Mouse (Mus musculus) heart, postnatal 25 days (tissue): Measurements from ENCODE around the gene Rbl1. TPM values are rescaled to one million over a fixed set of nuclear protein-coding genes. Genes with fewer than 3 reads are reported as not detected.
"Not testable (repeated sequence)": the region's sequence is repeated elsewhere in the genome, so short reads cannot be mapped to it uniquely, and the experiment has no call there.

Experiments used
- DNase-seq: peaks from one replicate; pipeline ENCODE4 v3.0.0; 2022; ENCODE audit warnings: low spot score
- intact Hi-C: fragments of 180-260 bp; cut with DNase I; formaldehyde crosslinking; loops from one replicate; pipeline ENCODE4 v1.15.1; 2025
- total RNA-seq, 2 experiments: library from RNA; stranded (reverse); gene quantifications; 2 replicates each; pipeline ENCODE4 v1.2.3; 2021

Rbl1 gene
- total RNA-seq, 2 experiments from 2014 or later, result 2.3 to 2.5 TPM

GRCm38 (mm10) chr2:157173555-157173954 is 30.8 kb downstream of the Rbl1 start:
- DNase-seq, result no peak
- intact Hi-C loops, result no loop called here

- no peak for DNase-seq
- intact Hi-C loops, result no loop called here
Observed at GRCm38 (mm10) chr2:157172984-157173383, 31.4 kb downstream of the Rbl1 start.

- no peak for DNase-seq
- intact Hi-C loops, result no loop called here
Observed at GRCm38 (mm10) chr2:157170626-157171025, 33.7 kb downstream of the Rbl1 start.

- intact Hi-C loops, result no loop called here
- no peak for DNase-seq
Observed at GRCm38 (mm10) chr2:157170166-157170565, 34.2 kb downstream of the Rbl1 start.

- intact Hi-C loops, result no loop called here
- no peak for DNase-seq
Observed at GRCm38 (mm10) chr2:157166371-157167080, 37.8 kb downstream of the Rbl1 start.

GRCm38 (mm10) chr2:157165312-157166224 is 38.8 kb downstream of the Rbl1 start:
- intact Hi-C loops, DNase-seq: not testable (repeated sequence)

- intact Hi-C loops, result no loop called here
- DNase-seq, result no peak
Observed at GRCm38 (mm10) chr2:157164101-157164500, 40.2 kb downstream of the Rbl1 start.

GRCm38 (mm10) chr2:157156079-157156478 is 48.3 kb downstream of the Rbl1 start:
- intact Hi-C loops, result no loop called here
- DNase-seq, result no peak

- intact Hi-C loops, result no loop called here
- DNase-seq, result no peak
Observed at GRCm38 (mm10) chr2:157153235-157153634, 51.1 kb downstream of the Rbl1 start.

- DNase-seq, result no peak
- intact Hi-C loops, result no loop called here
Observed at GRCm38 (mm10) chr2:157148417-157148816, 55.9 kb downstream of the Rbl1 start.

- intact Hi-C loops, result no loop called here
- no peak for DNase-seq
Observed at GRCm38 (mm10) chr2:157147397-157148020, 56.8 kb downstream of the Rbl1 start.

GRCm38 (mm10) chr2:157145173-157145572 is 59.2 kb downstream of the Rbl1 start:
- DNase-seq, result no peak
- intact Hi-C loops, result no loop called here

GRCm38 (mm10) chr2:157144132-157144531 is 60.2 kb downstream of the Rbl1 start:
- DNase-seq, result no peak
- intact Hi-C loops, result no loop called here

GRCm38 (mm10) chr2:157141962-157142361 is 62.4 kb downstream of the Rbl1 start:
- no peak for DNase-seq
- intact Hi-C loops, result no loop called here

GRCm38 (mm10) chr2:157139251-157139802 is 65.0 kb downstream of the Rbl1 start:
- intact Hi-C loops, result no loop called here
- DNase-seq, result no peak

GRCm38 (mm10) chr2:157138808-157139207 is 65.5 kb downstream of the Rbl1 start:
- intact Hi-C loops, result no loop called here
- DNase-seq, result no peak

- intact Hi-C loops, result no loop called here
Observed at GRCm38 (mm10) chr2:157137959-157138731, 66.2 kb downstream of the Rbl1 start.

GRCm38 (mm10) chr2:157136646-157137045 is 67.7 kb downstream of the Rbl1 start:
- DNase-seq, result no peak
- intact Hi-C loops, result no loop called here

More at GRCm38 (mm10) chr2:157137959-157138731, 66.2 kb downstream of the Rbl1 start:
- DNase-seq, result no peak

- intact Hi-C loops, result no loop called here
- no peak for DNase-seq
Observed at GRCm38 (mm10) chr2:157136176-157136575, 68.2 kb downstream of the Rbl1 start.
